Mouse (Mus musculus) large intestine, adult 2 months (tissue): ENCODE results near the gene Senp6. TPM values are rescaled to one million over a fixed set of nuclear protein-coding genes. Genes with fewer than 3 reads are reported as not detected.

Experiments used
- polyA plus RNA-seq: library from polyadenylated mRNA; depleted of rRNA; stranded (reverse); fragments of >200 nt; gene quantifications from 2 replicates; pipeline ENCODE4 v1.2.3, GENCODE M21; 2012; rRNA removed

Gene Senp6
- polyA plus RNA-seq, 1 experiment, result 7.2 TPM

Other genes with a start within 250 kb of the Senp6 start
- 0.92 and 2.5 TPM in 2 replicates for gene Filip1, start 54.1 kb upstream of the Senp6 start, polyA plus RNA-seq
- 39.3 and 51.8 TPM in 2 replicates for gene Myo6, start 98.1 kb downstream of the Senp6 start, polyA plus RNA-seq